Mouse (Mus musculus): ENCODE results near the gene Dlgap5. TPM values are rescaled to one million over a fixed set of nuclear protein-coding genes. Genes with fewer than 3 reads are reported as not detected.

Gene Dlgap5
- polyA plus RNA-seq, 1 experiment from 2014 or later, result 36.8 TPM

DNA sequence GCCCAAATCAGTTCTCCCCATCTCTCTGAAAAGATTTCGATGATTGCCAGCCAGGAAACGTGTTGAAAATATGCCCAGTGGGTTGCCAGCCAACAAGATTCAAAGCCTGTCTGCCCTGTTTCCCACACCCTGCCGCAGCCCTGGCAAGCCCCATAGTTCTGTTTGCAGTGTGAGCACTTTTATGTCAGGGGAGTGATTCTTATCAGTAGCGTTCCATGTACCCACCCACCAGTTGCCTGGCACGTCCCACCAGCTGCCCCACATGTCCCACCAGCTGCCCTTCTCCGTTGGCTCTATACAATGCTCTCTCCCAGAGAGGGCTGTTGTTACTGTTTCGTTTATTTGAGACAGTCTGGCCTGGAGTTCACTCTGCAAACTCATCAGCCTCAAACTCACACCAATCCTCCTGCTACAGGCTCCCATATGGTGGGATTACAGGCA lies 51.3 kb downstream of the Dlgap5 start:
- Histone ChIP-seq H3K9ac (no peak overlapping the region), H3K4me2 (no peak overlapping the region), H3K27me3 (no peaks in the 10 kb centered on the region), H3K4me3 (no peak overlapping the region), H3K9me3 (no peaks in the 10 kb centered on the region), H3K36me3 (no peaks in the 10 kb centered on the region), H3K27ac (peak overlapping the region; percentile 69), H3K4me1 (peaks cover 16% of the 10 kb centered on the region)
- 33% methylated on average over 7 of the region's 7 CpGs for WGBS
- 0 out of 2 replicates have a peak, but pooled peaks have one; percentile 53 for ATAC-seq (ENCODE audit: insufficient number of reproducible peaks, low FRiP score, low TSS enrichment, low read depth)

DNA sequence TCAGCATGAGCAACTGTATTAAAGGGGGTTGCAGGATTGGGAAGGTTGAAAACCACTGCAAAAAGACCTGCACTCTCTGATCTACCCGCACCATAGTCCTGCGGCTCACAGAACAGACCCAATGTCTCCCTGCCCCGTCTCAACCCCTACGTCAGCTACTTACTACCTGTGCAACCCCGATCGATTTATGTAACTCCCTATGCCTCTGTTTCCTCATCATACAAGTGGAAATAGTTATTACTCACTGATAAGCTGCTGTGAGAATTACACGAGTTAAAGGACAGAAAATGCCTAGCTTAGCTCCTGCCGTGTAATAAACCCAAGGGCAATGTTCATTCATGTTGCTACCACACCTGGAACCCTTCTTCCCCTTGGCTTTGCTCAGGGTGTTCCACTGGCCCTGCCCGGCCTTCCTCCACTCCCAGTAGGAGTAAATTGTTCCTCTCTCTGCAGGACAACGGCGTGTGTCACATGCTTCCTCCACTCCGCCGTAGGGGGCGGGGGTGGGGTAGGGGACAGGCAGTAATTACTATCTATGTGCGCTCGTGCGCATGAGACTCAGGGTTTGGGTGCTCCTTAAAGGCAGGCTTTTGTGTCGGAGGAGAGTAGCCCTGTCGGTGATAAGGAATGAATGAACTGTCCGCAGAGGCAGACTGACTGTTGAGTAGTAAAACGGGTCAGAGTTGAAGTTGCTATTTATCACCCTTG lies 53.3 kb downstream of the Dlgap5 start:
- H3K4me3 ChIP-seq, result no peak overlapping the region
- H3K4me1 ChIP-seq, result peaks cover 15% of the 10 kb centered on the region
- ATAC-seq (ENCODE audit: insufficient number of reproducible peaks, low FRiP score, low TSS enrichment, low read depth), result no peak
- no peaks in the 10 kb centered on the region for H3K9me3 ChIP-seq
- H3K9ac ChIP-seq, result no peak overlapping the region
- H3K4me2 ChIP-seq, result no peak overlapping the region
- H3K36me3 ChIP-seq, result no peaks in the 10 kb centered on the region
- 35% methylated on average over 21 of the region's 21 CpGs for WGBS
- no peak overlapping the region for H3K27ac ChIP-seq
- no peaks in the 10 kb centered on the region for H3K27me3 ChIP-seq

DNA sequence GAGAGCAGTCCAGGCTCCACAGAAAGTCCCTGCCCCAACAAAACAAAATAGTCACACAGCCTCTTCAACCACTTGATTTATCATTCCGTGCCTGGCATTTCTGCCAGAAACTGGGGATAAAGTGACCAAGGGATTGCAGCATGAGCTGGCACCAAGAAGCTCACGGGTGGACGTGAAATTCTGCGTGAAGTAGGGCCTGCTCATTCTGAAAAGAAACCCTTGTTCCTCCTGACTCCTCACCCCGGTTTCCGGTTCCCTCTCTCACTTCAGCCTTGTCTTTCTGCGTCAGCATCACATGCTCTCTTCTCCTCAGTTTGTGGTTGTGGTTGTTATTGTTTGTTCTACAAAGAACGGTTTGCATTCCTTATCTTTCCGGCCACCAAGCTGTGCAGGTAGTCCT lies 56.3 kb downstream of the Dlgap5 start:
- WGBS, result 81% methylated on average over 9 of the region's 9 CpGs
- Histone ChIP-seq H3K36me3 (no peaks in the 10 kb centered on the region), H3K4me1 (peaks cover 6% of the 10 kb centered on the region), H3K9ac (no peak overlapping the region), H3K9me3 (no peaks in the 10 kb centered on the region), H3K4me3 (no peak overlapping the region), H3K4me2 (no peak overlapping the region), H3K27ac (no peak overlapping the region), H3K27me3 (no peaks in the 10 kb centered on the region)
- no peak for ATAC-seq (ENCODE audit: insufficient number of reproducible peaks, low FRiP score, low TSS enrichment, low read depth)

DNA sequence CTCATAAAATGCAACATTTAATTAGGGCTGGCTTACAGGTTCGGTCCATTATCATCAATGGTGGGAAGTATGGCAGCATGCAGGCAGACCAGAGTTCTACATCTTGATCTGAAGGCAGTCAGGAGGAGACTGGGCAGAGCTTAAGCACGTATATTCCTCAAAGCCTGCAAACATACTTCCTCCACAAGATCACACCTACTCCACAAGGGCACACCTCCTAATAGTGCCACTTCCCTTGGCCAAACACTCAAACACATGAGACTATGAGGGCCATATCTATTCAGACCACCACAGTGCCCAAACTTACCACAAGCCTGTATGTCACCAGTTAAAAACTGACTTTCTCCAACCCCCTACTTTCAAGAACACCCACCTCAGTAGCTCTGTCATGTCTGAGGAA lies 56.8 kb downstream of the Dlgap5 start:
- H3K9ac ChIP-seq, result no peak overlapping the region
- H3K4me1 ChIP-seq, result 0 out of 2 replicates have a peak, but pooled peaks cover 1% of the 10 kb centered on the region
- ATAC-seq (ENCODE audit: insufficient number of reproducible peaks, low FRiP score, low TSS enrichment, low read depth), result no peak
- no peak overlapping the region for H3K4me3 ChIP-seq
- 85% methylated on average over 2 of the region's 2 CpGs for WGBS
- no peaks in the 10 kb centered on the region for H3K36me3 ChIP-seq
- no peak overlapping the region for H3K27ac ChIP-seq
- no peaks in the 10 kb centered on the region for H3K9me3 ChIP-seq
- H3K4me2 ChIP-seq, result no peak overlapping the region
- no peaks in the 10 kb centered on the region for H3K27me3 ChIP-seq

DNA sequence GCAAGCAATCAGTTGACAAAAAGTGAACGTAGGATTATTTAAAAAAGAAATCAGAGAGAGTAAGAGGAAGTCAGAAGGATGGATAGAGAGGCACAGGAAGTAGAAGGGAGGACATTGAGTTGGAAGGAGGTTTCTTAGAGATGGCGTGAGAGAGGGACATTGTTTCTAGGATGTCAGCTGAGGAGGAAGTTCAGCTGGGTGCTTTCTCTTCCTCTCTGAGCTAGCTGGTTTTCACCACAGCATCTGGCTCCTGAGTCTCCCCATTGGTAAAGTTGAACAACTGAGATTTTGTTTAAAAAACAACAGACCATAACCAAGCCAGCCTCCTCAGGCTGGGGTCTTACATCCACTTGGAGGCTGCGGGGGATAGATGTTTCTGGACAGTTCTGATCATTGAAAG lies 58.6 kb downstream of the Dlgap5 start:
- ATAC-seq (ENCODE audit: insufficient number of reproducible peaks, low FRiP score, low TSS enrichment, low read depth), result no peak
- H3K9ac ChIP-seq, result no peak overlapping the region
- no peaks in the 10 kb centered on the region for H3K9me3 ChIP-seq
- H3K36me3 ChIP-seq, result no peaks in the 10 kb centered on the region
- WGBS, result 77% methylated on average over 3 of the region's 3 CpGs
- H3K4me1 ChIP-seq, result no peaks in the 10 kb centered on the region
- H3K27me3 ChIP-seq, result no peaks in the 10 kb centered on the region
- no peak overlapping the region for H3K4me3 ChIP-seq
- no peak overlapping the region for H3K4me2 ChIP-seq
- no peak overlapping the region for H3K27ac ChIP-seq

DNA sequence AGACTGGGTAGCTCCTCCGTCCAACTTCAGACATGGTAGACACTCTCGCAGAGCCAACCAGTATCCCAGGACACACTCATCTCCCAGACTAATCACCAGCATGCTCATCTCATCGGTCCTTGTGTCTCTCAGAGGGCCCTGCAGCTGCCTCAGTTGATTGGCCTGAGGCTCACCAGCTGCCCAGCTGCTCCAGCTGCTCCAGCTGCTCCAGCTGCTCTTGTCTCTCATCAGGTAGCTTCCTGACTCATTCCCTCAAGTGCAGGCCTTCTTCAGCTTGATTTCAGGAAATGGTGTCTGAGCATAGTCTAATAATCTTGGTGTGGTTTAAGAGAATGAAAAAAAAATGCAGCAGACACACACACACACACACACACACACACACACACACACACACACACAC lies 61.6 kb downstream of the Dlgap5 start:
- H3K9ac ChIP-seq, result no peak overlapping the region
- no peaks in the 10 kb centered on the region for H3K27me3 ChIP-seq
- H3K4me1 ChIP-seq, result no peaks in the 10 kb centered on the region
- WGBS, result 75% methylated on average over 3 of the region's 3 CpGs
- H3K4me3 ChIP-seq, result no peak overlapping the region
- no peak for ATAC-seq (ENCODE audit: insufficient number of reproducible peaks, low FRiP score, low TSS enrichment, low read depth)
- H3K36me3 ChIP-seq, result no peaks in the 10 kb centered on the region
- no peak overlapping the region for H3K27ac ChIP-seq
- no peak overlapping the region for H3K4me2 ChIP-seq
- no peaks in the 10 kb centered on the region for H3K9me3 ChIP-seq

DNA sequence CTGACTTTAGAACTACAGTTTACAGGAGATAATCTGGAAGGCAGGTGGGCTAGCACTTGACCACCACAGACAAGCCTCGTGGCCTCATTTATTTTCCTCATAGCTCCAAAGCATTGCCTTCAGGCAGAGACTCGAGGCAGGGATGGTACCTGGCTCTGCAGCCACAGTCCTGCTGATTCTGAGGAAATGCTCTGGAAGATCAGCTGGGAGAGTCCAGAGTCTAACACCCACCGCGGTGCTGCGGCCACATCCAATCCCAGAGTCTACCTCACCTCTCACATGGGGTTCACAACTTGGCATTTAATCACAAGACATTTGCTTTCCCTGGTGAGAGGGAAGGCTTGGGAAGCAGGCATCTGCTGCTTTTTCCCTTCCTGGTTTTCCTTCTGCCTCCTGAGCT lies 63.3 kb downstream of the Dlgap5 start:
- Histone ChIP-seq H3K27ac (no peak overlapping the region), H3K4me1 (no peaks in the 10 kb centered on the region), H3K36me3 (no peaks in the 10 kb centered on the region), H3K27me3 (no peaks in the 10 kb centered on the region), H3K4me3 (no peak overlapping the region), H3K4me2 (no peak overlapping the region), H3K9ac (no peak overlapping the region), H3K9me3 (no peaks in the 10 kb centered on the region)
- no peak for ATAC-seq (ENCODE audit: insufficient number of reproducible peaks, low FRiP score, low TSS enrichment, low read depth)
- 72% methylated on average over 5 of the region's 5 CpGs for WGBS

DNA sequence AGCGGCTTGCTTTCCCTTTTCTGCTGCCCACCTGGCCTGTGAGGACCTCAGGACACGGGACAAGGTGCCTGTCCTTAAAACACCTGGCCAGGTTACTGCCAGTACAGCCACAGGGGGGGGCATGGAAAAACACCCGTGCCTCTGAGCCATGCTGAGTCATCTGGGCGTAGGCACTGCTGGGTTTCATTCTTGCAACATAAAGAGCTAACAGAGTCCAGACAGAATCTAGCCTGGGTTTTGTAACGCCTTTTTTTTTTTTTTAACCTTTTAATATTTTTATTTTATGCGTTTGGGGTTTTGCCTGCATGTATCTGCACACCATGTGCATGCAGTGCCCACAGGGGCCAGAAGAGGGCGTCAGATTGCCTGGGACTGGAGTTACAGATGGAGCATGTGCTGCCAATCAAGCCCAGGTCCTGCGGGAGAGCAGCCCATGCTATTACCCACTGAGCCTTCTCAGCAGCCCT lies 64.1 kb downstream of the Dlgap5 start:
- Histone ChIP-seq H3K4me1 (no peaks in the 10 kb centered on the region), H3K9me3 (no peaks in the 10 kb centered on the region), H3K9ac (no peak overlapping the region), H3K4me3 (no peak overlapping the region), H3K4me2 (no peak overlapping the region), H3K36me3 (no peaks in the 10 kb centered on the region), H3K27ac (no peak overlapping the region), H3K27me3 (no peaks in the 10 kb centered on the region)
- 52% methylated on average over 8 of the region's 8 CpGs for WGBS
- ATAC-seq (ENCODE audit: insufficient number of reproducible peaks, low FRiP score, low TSS enrichment, low read depth), result no peak

DNA sequence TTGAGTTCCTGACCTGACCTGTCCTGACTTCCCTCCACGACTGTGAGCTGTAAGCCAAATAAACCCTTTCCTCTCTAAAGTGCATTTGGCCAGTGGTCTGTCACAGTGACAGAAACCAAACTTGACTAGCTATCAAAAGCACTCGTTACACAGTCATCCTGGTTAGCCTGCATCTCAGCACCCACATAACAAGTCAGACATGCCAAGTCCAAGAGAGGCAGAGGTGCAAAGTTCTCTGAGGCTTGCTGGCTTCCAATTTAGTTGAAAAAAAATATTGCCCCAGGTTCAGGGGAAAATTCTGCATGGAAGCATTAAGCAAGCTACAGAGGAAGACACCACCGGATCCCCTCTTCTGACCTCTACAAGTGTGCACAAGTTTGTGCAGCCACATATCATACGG lies 65.0 kb downstream of the Dlgap5 start:
- ATAC-seq (ENCODE audit: insufficient number of reproducible peaks, low FRiP score, low TSS enrichment, low read depth), result no peak
- Histone ChIP-seq H3K9ac (no peak overlapping the region), H3K27ac (no peak overlapping the region), H3K4me2 (no peak overlapping the region), H3K4me3 (no peak overlapping the region), H3K36me3 (no peaks in the 10 kb centered on the region), H3K4me1 (no peaks in the 10 kb centered on the region), H3K27me3 (no peaks in the 10 kb centered on the region), H3K9me3 (no peaks in the 10 kb centered on the region)
- WGBS, result 77% methylated on average over 4 of the region's 4 CpGs

DNA sequence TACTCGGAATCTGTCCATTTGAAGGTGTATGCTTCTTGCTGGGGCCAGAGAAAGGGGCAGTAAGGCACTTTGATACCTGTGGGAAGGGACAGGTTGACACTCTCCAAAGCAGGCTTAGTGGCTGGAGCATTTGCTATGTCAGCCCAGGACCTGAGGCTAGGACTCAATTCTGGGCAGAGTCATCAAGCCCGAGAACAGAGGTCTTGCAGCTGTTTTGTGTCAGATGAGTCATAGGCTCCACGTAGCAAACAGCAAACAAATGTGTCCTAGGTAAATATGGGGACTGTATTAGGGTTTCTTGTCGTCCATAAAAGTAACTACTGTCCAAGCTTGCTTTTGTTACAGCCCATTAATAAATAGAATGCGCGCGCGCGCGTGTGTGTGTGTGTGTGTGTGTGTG lies 65.9 kb downstream of the Dlgap5 start:
- Histone ChIP-seq H3K36me3 (no peaks in the 10 kb centered on the region), H3K9ac (no peak overlapping the region), H3K4me3 (no peak overlapping the region), H3K27me3 (no peaks in the 10 kb centered on the region), H3K27ac (no peak overlapping the region), H3K4me2 (no peak overlapping the region), H3K4me1 (no peaks in the 10 kb centered on the region), H3K9me3 (no peaks in the 10 kb centered on the region)
- 85% methylated on average over 10 of the region's 10 CpGs for WGBS
- no peak for ATAC-seq (ENCODE audit: insufficient number of reproducible peaks, low FRiP score, low TSS enrichment, low read depth)

DNA sequence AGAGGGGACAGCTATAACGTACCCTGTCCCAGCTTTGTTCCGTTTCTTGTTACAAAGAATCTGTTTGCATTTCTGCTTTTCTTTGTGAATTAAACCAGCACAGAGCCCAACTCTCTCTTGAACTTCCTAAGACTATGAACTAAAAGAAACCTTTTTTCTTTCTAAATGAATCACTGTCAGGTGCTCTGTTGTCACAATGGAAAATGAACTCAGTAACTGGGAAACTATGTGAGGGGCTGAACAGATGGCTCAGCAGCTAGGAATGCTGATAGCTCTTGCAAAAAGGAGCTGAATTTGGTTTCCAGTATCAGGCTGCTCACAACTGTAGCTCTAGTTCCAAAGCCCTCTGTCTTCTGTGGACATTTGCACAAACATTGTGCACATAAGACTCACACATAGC lies 67.2 kb downstream of the Dlgap5 start:
- WGBS, result 82% methylated on average over 2 of the region's 2 CpGs
- H3K4me3 ChIP-seq, result no peak overlapping the region
- H3K9me3 ChIP-seq, result no peaks in the 10 kb centered on the region
- H3K27me3 ChIP-seq, result no peaks in the 10 kb centered on the region
- no peak overlapping the region for H3K27ac ChIP-seq
- no peak overlapping the region for H3K4me2 ChIP-seq
- ATAC-seq (ENCODE audit: insufficient number of reproducible peaks, low FRiP score, low TSS enrichment, low read depth), result no peak
- H3K4me1 ChIP-seq, result no peaks in the 10 kb centered on the region
- H3K36me3 ChIP-seq, result no peaks in the 10 kb centered on the region
- no peak overlapping the region for H3K9ac ChIP-seq

DNA sequence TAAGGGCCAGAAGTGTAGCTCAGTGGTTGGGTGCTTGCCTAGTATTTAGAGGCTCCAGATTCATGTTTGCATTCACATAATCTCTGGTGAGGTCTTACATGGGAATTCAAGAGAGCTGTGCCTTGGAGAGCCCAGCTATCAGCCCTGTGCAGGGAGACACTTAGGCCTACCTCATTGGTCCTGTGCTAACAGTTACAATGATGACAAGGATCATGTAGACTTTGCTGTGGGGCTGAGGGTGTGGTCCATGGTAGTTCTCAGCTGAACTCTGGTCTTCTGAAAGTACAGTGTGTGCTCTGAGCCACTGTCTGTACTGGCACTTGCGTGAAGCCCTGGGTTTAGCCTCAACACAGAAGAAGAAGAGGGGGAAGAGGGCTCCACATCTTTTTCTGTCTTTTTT lies 71.5 kb downstream of the Dlgap5 start:
- Histone ChIP-seq H3K27ac (no peak overlapping the region), H3K36me3 (no peaks in the 10 kb centered on the region), H3K9ac (no peak overlapping the region), H3K27me3 (no peaks in the 10 kb centered on the region), H3K4me2 (no peak overlapping the region), H3K4me1 (no peaks in the 10 kb centered on the region), H3K4me3 (no peak overlapping the region), H3K9me3 (no peaks in the 10 kb centered on the region)
- ATAC-seq (ENCODE audit: insufficient number of reproducible peaks, low FRiP score, low TSS enrichment, low read depth), result no peak
- WGBS, result 79% methylated on average over 1 of the region's 1 CpGs

Measured in limb, embryonic 15.5 days (tissue).